Mouse (Mus musculus) liver, embryonic 14.5 days (tissue): ENCODE data around the gene Hephl1.

ENCODE experiments used
- CTCF ChIP-seq: IDR thresholded peaks from 2 replicates; pipeline ENCODE4 v1.5.1; 2016; ENCODE audit warnings: antibody characterized with exemption, low read depth, control low read depth
- EP300 ChIP-seq: IDR thresholded peaks from 2 replicates; pipeline ENCODE4 v1.6.1; 2016; ENCODE audit warnings: antibody characterized with exemption, low read depth

GRCm38 (mm10) chr9:15041556-15041955 lies 70.4 kb downstream of the Hephl1 start:
- TF ChIP-seq CTCF (no peak), EP300 (no peak)
